Mouse (Mus musculus) forebrain, embryonic 13.5 days (tissue): ENCODE measurements around the gene Smad3. TPM values are rescaled to one million over a fixed set of nuclear protein-coding genes. Genes with fewer than 3 reads are reported as not detected.

Experiments
- ATAC-seq: fragments of 200-750 bp; cut with Nextera tagmentation; 2 replicates; pipeline ENCODE4 v1.8.0; 2017
- H3K27ac ChIP-seq: fragments of 300-500 bp; sonication (generic); 2 replicates; pipeline ENCODE4 v1.5.1; 2015; ENCODE audit warnings: inconsistent platforms, mild to moderate bottlenecking, moderate library complexity
- H3K27me3 ChIP-seq: fragments of 300-500 bp; sonication (generic); 2 replicates; pipeline ENCODE4 v1.6.1; 2015; ENCODE audit warnings: mild to moderate bottlenecking, inconsistent platforms
- H3K36me3 ChIP-seq: fragments of 300-500 bp; sonication (generic); 2 replicates; pipeline ENCODE4 v1.6.1; 2015; ENCODE audit warnings: mild to moderate bottlenecking, inconsistent platforms; ENCODE audit not compliant: poor library complexity, severe bottlenecking
- H3K4me1 ChIP-seq: fragments of 300-500 bp; sonication (generic); 2 replicates; pipeline ENCODE4 v1.6.1; 2015; ENCODE audit warnings: inconsistent platforms
- H3K4me2 ChIP-seq: fragments of 300-500 bp; sonication (generic); 2 replicates; pipeline ENCODE4 v1.6.1; 2015; ENCODE audit warnings: inconsistent platforms, mild to moderate bottlenecking, moderate library complexity
- H3K4me3 ChIP-seq: fragments of 300-500 bp; sonication (generic); 2 replicates; pipeline ENCODE4 v1.5.1; 2015; ENCODE audit warnings: mild to moderate bottlenecking, inconsistent platforms
- H3K9ac ChIP-seq: fragments of 300-500 bp; sonication (generic); 2 replicates; pipeline ENCODE4 v1.6.1; 2015; ENCODE audit warnings: mild to moderate bottlenecking, inconsistent platforms
- H3K9me3 ChIP-seq: fragments of 300-500 bp; sonication (generic); replicated peaks from 2 replicates; pipeline ENCODE4 v1.6.1; 2016; ENCODE audit warnings: inconsistent platforms
- WGBS: fragments of 180-500 bp; shearing (Covaris S2); methylation state at CpG from one replicate; pipeline ENCODE4 v1.1.7; 2015; 5-methylcytosine and 5-hydroxymethylcytosine counted together
- polyA plus RNA-seq: library from polyadenylated mRNA; unstranded; fragments of >200 nt; fragmentation: Nextera tagmentation; extraction: Ambion mirVana; gene quantifications from 2 replicates; pipeline ENCODE4 v1.2.1, GENCODE M21; 2015

Smad3 gene
- polyA plus RNA-seq, 1 experiment from 2014 or later: 9.9 TPM

DNA sequence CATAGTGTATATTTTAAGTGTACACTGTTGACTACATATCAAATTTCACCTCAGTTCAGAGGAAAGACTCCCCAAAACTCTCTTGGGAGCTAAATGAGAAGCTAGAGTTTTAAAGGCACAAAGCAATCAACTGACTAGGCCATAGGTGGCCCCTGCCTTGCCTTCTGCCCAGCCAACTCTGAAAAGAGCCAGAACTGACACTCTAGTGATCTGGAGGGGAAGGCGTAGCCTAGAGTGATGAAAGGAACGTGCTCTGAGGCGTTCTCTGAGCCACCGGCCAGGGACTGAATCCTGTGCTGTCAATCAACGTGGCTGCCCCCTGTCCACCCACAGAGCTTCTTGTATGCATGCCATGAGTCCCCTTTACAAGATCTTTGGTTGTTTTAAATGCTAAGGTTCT is 72.4 kb downstream of the Smad3 start:
- ATAC-seq: no peak
- no peak overlapping the region for H3K9ac ChIP-seq
- H3K9me3 ChIP-seq: 0 out of 2 replicates have a peak, but pooled peaks cover 2% of the 10 kb centered on the region
- no peaks in the 10 kb centered on the region for H3K4me1 ChIP-seq
- no peak overlapping the region for H3K4me3 ChIP-seq
- 56% methylated on average over 5 of the region's 5 CpGs for WGBS
- H3K36me3 ChIP-seq: 0 out of 2 replicates have a peak, but pooled peaks cover 3% of the 10 kb centered on the region
- H3K27me3 ChIP-seq: no peaks in the 10 kb centered on the region
- H3K27ac ChIP-seq: no peak overlapping the region
- H3K4me2 ChIP-seq: no peak overlapping the region

DNA sequence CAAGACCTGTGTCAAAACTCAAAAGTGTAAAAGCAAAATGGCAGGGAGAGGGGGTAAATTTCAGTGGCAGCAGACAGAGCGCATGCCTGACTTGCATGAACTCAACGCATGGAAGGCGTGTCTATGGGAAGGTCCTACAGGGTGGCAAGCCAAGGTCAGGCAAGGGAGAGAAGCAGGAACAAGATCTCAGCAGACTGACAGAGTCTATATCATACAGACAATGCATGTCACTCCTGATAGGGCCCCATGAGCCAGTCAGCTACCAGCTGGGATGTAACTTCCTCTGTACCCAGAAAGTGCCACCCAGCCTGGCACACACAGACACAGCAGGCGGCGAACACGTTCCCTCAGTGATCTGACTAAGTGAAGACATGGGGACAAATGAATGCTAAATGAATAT is 73.5 kb downstream of the Smad3 start:
- no peak overlapping the region for H3K4me2 ChIP-seq
- ATAC-seq: no peak
- H3K9ac ChIP-seq: no peak overlapping the region
- H3K27me3 ChIP-seq: no peaks in the 10 kb centered on the region
- H3K36me3 ChIP-seq: no peaks in the 10 kb centered on the region
- WGBS: 97% methylated on average over 6 of the region's 6 CpGs
- H3K4me3 ChIP-seq: no peak overlapping the region
- 0 out of 2 replicates have a peak, but pooled peaks cover 2% of the 10 kb centered on the region for H3K9me3 ChIP-seq
- H3K27ac ChIP-seq: no peak overlapping the region
- H3K4me1 ChIP-seq: no peaks in the 10 kb centered on the region

DNA sequence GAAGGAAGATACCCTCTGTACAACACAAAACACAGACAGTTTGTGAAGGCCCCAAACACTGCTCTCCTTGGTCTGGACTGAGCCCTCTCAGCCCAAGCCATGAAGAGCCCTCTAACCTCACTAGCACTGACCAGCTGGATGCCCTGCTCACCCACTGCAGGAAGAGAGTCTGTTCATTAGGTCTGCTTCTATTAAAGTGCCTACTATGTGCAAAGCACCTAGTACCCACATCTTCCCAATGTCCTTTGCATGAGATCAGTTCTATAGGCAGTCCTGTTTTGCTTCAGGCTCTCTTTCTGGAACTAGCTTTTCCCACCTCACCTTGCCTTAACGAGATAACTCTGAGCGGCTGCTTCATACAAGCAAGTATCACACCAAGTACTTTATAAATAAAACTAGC is 74.9 kb downstream of the Smad3 start:
- WGBS: 88% methylated on average over 2 of the region's 2 CpGs

DNA sequence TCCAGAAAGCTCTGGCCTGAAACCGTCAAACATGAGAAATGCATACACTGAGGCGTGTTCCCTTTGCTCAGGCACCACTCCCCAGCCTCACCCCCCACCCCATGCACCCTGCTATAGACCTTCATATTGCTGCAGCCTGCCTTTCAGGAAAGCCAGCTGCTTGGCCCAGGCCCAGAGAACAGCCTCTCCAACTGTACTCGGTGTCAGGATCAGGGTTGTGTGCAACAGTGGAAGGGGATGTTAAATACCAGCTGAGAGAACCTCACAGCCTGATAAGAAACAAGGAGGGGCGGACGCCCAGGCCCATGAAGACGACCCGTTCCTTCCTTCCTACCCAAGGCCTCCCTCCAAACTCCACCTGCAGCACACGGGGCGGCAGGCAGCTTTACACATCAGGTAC is 75.5 kb downstream of the Smad3 start:
- Histone ChIP-seq H3K9me3 (0 out of 2 replicates have a peak, but pooled peaks cover 2% of the 10 kb centered on the region), H3K4me1 (no peaks in the 10 kb centered on the region), H3K27me3 (no peaks in the 10 kb centered on the region), H3K4me2 (no peak overlapping the region), H3K9ac (no peak overlapping the region), H3K4me3 (no peak overlapping the region), H3K27ac (no peak overlapping the region), H3K36me3 (no peaks in the 10 kb centered on the region)
- WGBS: 81% methylated on average over 9 of the region's 9 CpGs
- ATAC-seq: no peak

More for the DNA sequence above, 74.9 kb downstream of the Smad3 start:
- no peak overlapping the region for H3K4me3 ChIP-seq
- no peak overlapping the region for H3K9ac ChIP-seq
- no peak overlapping the region for H3K27ac ChIP-seq
- ATAC-seq: no peak
- no peaks in the 10 kb centered on the region for H3K36me3 ChIP-seq
- H3K27me3 ChIP-seq: no peaks in the 10 kb centered on the region
- H3K4me1 ChIP-seq: no peaks in the 10 kb centered on the region
- 0 out of 2 replicates have a peak, but pooled peaks cover 2% of the 10 kb centered on the region for H3K9me3 ChIP-seq
- no peak overlapping the region for H3K4me2 ChIP-seq

DNA sequence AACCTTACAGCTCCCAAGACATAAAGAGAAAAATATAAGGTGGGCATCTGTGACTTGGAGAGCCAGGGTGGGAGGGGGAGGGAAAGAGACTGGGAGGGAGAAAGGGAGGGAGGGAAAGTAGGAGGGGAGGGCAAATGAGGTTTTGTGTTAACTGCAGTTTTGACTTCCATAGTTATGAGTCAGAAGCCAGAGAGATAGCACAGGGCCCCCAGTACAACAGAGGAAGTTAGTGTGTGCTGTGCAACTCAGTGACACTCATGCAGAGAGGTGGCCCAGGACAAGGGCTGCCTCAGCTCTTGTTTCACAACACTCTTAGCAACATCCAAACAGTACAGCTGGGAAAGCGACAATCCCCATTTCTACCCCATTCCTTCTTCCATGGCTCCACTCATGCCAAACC is 79.7 kb downstream of the Smad3 start:
- Histone ChIP-seq H3K9me3 (no peaks in the 10 kb centered on the region), H3K9ac (no peak overlapping the region), H3K4me2 (no peak overlapping the region), H3K27me3 (no peaks in the 10 kb centered on the region), H3K4me3 (no peak overlapping the region), H3K27ac (no peak overlapping the region), H3K36me3 (peaks cover 3% of the 10 kb centered on the region; the same call in 1 of the 2 replicates), H3K4me1 (peaks cover 2% of the 10 kb centered on the region; the same call in 1 of the 2 replicates)
- 100% methylated on average over 1 of the region's 1 CpGs for WGBS
- no peak for ATAC-seq

DNA sequence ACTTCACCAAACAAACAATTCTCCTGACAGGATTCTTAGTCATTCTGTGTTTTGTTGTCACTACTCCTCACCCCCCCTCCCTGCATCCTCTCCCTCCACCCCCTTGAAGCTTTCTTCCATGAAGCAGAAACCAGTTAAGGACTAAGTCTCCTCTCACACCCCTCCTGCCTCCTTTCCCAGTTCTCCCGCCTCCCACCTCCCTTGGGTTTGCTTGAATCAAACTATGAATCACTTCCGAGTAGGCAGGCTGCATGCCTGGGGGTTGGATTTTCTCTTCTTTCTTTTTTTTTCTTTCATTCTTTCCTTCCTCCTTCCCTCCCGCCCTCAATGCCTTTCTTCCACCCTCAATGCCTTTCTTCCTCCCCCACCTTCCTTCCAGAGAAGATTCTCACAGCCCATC is 80.2 kb downstream of the Smad3 start:
- Histone ChIP-seq H3K9ac (no peak overlapping the region), H3K4me2 (no peak overlapping the region), H3K27ac (no peak overlapping the region), H3K4me1 (peaks cover 7% of the 10 kb centered on the region; the same call in 1 of the 2 replicates), H3K36me3 (peaks cover 3% of the 10 kb centered on the region; the same call in 1 of the 2 replicates), H3K4me3 (no peak overlapping the region), H3K9me3 (no peaks in the 10 kb centered on the region), H3K27me3 (no peaks in the 10 kb centered on the region)
- WGBS: 69% methylated on average over 3 of the region's 3 CpGs
- no peak for ATAC-seq

DNA sequence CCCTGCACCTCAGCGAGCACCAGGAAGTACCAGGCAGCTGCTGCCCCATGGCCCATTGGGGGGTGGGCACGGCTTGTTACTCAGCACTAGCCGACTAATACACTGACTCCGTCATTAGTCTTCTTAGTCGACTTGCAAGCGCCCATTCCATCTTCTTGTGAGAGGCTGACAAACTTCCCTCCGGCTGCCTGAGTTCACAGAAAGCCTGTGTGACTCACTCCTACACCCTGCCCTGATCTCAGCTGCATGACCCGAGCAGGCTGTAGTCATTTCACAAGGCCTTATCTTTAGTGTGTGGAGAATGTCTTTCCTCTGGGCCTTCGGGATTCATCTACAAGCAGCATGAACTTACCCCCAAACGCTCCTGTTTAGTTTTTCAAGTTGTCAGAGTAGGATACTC is 83.2 kb downstream of the Smad3 start:
- H3K27ac ChIP-seq: no peak overlapping the region
- no peak overlapping the region for H3K4me3 ChIP-seq
- H3K4me1 ChIP-seq: peaks cover 7% of the 10 kb centered on the region; the same call in 1 of the 2 replicates
- no peak overlapping the region for H3K4me2 ChIP-seq
- no peaks in the 10 kb centered on the region for H3K9me3 ChIP-seq
- no peaks in the 10 kb centered on the region for H3K27me3 ChIP-seq
- 94% methylated on average over 10 of the region's 10 CpGs for WGBS
- no peak overlapping the region for H3K9ac ChIP-seq
- no peak for ATAC-seq
- peaks cover 3% of the 10 kb centered on the region; the same call in 1 of the 2 replicates for H3K36me3 ChIP-seq

DNA sequence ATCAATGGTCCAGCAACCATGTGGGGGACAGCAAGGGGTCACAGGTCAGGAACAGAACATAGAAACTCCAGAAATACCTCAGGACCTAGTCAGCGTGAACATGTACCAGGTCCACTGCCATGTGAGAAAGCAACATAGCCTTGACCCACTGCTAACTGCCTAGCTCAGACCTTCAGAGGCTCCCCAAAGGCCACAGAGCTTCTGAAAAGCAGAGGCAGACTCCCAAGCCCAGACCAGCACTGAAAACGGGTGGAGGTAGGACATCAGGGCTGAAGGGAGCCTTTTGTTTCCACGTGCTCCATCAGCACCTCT is 84.3 kb downstream of the Smad3 start:
- peaks cover 14% of the 10 kb centered on the region for H3K4me1 ChIP-seq
- no peak overlapping the region for H3K4me3 ChIP-seq
- H3K27ac ChIP-seq: no peak overlapping the region
- no peaks in the 10 kb centered on the region for H3K27me3 ChIP-seq
- WGBS: 90% methylated on average over 3 of the region's 3 CpGs
- H3K4me2 ChIP-seq: no peak overlapping the region
- ATAC-seq: no peak
- H3K36me3 ChIP-seq: peaks cover 3% of the 10 kb centered on the region; the same call in 1 of the 2 replicates
- no peaks in the 10 kb centered on the region for H3K9me3 ChIP-seq
- H3K9ac ChIP-seq: no peak overlapping the region

DNA sequence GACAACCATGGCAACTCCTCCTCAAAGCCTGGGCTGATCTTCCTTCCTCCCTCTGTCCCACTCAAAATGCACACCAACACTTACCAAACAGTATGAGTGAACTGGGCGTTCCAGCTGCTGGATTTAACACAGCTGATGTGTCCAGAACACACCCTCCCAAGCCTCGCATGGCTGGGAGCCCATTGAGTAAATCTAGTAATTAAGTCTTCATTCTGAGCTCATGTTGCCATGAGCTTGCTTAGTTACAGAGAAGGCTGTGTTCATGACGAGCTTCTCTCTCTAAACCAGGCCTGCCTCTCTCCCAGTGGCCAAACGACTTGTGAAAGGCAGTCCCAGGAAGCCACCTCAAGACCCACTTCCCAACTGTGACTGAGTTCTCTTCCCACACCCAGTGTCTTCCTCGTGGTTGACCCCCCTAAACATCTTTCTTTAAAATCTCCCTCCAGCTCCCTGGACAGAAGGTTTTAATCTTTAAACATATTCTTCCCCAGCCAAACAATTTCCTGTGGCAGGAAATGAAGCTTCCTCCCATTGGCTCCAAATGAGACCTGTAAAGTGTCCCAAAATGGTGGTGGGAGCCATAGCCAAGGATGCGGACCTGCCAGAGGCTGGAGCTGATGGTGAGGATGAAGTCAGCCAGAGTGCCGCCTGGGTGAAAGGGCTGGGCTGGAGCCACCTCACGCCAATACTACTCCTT is 84.8 kb downstream of the Smad3 start:
- no peak overlapping the region for H3K4me2 ChIP-seq
- H3K27me3 ChIP-seq: no peaks in the 10 kb centered on the region
- H3K4me3 ChIP-seq: no peak overlapping the region
- no peak for ATAC-seq
- H3K36me3 ChIP-seq: peaks cover 3% of the 10 kb centered on the region; the same call in 1 of the 2 replicates
- peaks cover 19% of the 10 kb centered on the region for H3K4me1 ChIP-seq
- no peak overlapping the region for H3K9ac ChIP-seq
- H3K9me3 ChIP-seq: no peaks in the 10 kb centered on the region
- WGBS: 65% methylated on average over 8 of the region's 8 CpGs
- no peak overlapping the region for H3K27ac ChIP-seq

DNA sequence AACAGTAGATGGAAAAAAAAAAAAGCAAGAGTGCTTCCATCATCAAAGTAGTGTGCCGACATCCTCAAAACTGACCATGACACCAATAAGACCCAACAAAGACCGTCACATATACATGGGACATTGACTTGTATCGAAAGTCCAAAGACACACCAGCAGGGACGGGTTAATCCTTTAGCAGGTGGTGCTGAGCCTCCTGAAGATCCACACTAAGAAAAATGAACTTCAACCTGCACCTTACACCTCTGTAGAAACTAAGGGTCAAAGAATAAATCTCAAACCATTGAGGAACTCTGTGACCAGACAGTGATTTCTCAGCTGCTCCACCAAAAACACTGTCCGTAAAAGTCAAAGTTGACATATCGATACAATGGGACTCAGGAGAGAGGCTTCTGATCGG is 88.0 kb downstream of the Smad3 start:
- Histone ChIP-seq H3K4me1 (peaks cover 51% of the 10 kb centered on the region), H3K9me3 (no peaks in the 10 kb centered on the region), H3K36me3 (peaks cover 3% of the 10 kb centered on the region; the same call in 1 of the 2 replicates), H3K4me2 (no peak overlapping the region), H3K27ac (no peak overlapping the region), H3K4me3 (no peak overlapping the region), H3K9ac (no peak overlapping the region), H3K27me3 (no peaks in the 10 kb centered on the region)
- ATAC-seq: no peak
- WGBS: 96% methylated on average over 7 of the region's 7 CpGs

DNA sequence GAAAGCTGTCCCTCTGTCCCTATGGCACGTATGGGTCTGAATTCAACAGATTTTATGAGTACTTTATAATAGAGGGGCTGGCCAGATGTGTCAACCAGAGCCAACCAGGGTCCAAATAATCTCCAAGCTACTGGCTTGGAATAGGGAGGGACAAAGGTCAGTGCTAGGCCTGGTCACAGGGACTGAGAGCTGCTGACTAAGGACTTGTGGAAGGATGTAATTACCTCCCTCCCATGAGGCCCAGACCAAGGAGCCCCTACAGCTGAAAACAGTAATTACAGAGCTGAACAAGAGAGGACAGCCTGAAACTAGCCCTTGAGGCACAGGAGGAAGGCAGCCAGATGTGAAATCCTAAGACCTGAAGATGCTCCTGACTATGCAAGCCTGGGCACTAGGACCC is 89.2 kb downstream of the Smad3 start:
- Histone ChIP-seq H3K4me2 (no peak overlapping the region), H3K36me3 (0 out of 2 replicates have a peak, but pooled peaks cover 3% of the 10 kb centered on the region), H3K4me1 (peaks cover 57% of the 10 kb centered on the region), H3K27me3 (no peaks in the 10 kb centered on the region), H3K27ac (no peak overlapping the region), H3K9me3 (no peaks in the 10 kb centered on the region), H3K4me3 (no peak overlapping the region), H3K9ac (no peak overlapping the region)
- no peak for ATAC-seq
- 64% methylated on average over 1 of the region's 1 CpGs for WGBS

DNA sequence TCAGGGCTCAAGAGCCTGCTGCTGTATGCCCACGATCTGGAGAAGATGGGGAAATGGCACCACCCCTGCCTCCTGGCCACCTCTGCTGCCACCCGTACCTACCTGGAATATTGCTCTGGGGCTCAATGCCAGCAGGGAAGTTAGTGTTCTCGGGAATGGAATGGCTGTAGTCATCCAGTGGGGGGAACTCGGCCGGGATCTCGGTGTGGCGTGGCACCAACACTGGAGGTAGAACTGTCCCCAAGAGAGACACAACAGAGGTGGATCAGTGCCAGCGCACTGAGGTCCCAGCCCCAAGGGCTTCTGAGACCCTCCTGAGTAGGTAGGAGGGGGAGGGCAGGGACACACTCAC is 90.4 kb downstream of the Smad3 start:
- Histone ChIP-seq H3K4me1 (peaks cover 51% of the 10 kb centered on the region), H3K27ac (no peak overlapping the region; the same call in 1 of the 2 replicates), H3K36me3 (peaks cover 13% of the 10 kb centered on the region; the same call in 1 of the 2 replicates), H3K27me3 (no peaks in the 10 kb centered on the region), H3K9me3 (no peaks in the 10 kb centered on the region), H3K4me3 (no peak overlapping the region), H3K4me2 (no peak overlapping the region), H3K9ac (no peak overlapping the region)
- 82% methylated on average over 8 of the region's 8 CpGs for WGBS
- ATAC-seq: no peak
